Mouse (Mus musculus) small intestine, adult 2 months (tissue): ENCODE measurements around the gene Doxl2. TPM values are rescaled to one million over a fixed set of nuclear protein-coding genes. Genes with fewer than 3 reads are reported as not detected.

ENCODE experiments used
- H3K27ac ChIP-seq: fragments of 200-500 bp; 2 replicates; pipeline ENCODE4 v1.5.1; 2012; ENCODE audit warnings: low read depth, low read length, control low read depth, inconsistent platforms; ENCODE audit not compliant: insufficient read depth
- H3K27me3 ChIP-seq: fragments of 200-500 bp; 2 replicates; pipeline ENCODE4 v1.6.1; 2012; ENCODE audit warnings: mild to moderate bottlenecking, moderate library complexity, low read length, inconsistent platforms; ENCODE audit not compliant: control insufficient read depth, insufficient read depth
- H3K36me3 ChIP-seq: fragments of 200-500 bp; 2 replicates; pipeline ENCODE4 v1.6.1; 2012; ENCODE audit warnings: mild to moderate bottlenecking, low read length, control low read depth, inconsistent platforms; ENCODE audit not compliant: control insufficient read depth, insufficient read depth
- H3K4me1 ChIP-seq: fragments of 200-500 bp; 2 replicates; pipeline ENCODE4 v1.6.1; 2012; ENCODE audit warnings: low read length, inconsistent platforms, mixed read lengths; ENCODE audit not compliant: control insufficient read depth, insufficient read depth, insufficient read length
- H3K4me3 ChIP-seq: fragments of 200-500 bp; 2 replicates; pipeline ENCODE4 v1.5.1; 2012; ENCODE audit warnings: low read depth, mild to moderate bottlenecking, control low read depth, inconsistent platforms, low read length, moderate library complexity
- CTCF ChIP-seq: fragments of 200-500 bp; IDR thresholded peaks from 2 replicates; pipeline ENCODE4 v1.5.1; 2012; ENCODE audit warnings: low read depth, mild to moderate bottlenecking, control low read depth, inconsistent platforms, low read length, moderate library complexity, mixed read lengths; ENCODE audit not compliant: insufficient replicate concordance, insufficient read length; ENCODE audit errors: extremely low read depth
- POLR2A ChIP-seq: fragments of 200-500 bp; IDR thresholded peaks from 2 replicates; pipeline ENCODE4 v1.6.1; 2012; ENCODE audit warnings: low read depth, mild to moderate bottlenecking, control low read depth, inconsistent platforms, low read length, moderate library complexity
- WGBS: fragments of 180-500 bp; shearing (Covaris S2); methylation state at CpG from one replicate; pipeline ENCODE4 v1.1.7; 2018; 5-methylcytosine and 5-hydroxymethylcytosine counted together
- polyA plus RNA-seq: library from polyadenylated mRNA; depleted of rRNA; stranded (reverse); fragments of >200 nt; gene quantifications from 2 replicates; pipeline ENCODE4 v1.2.3, GENCODE M21; 2012; rRNA removed

Doxl2 gene
- polyA plus RNA-seq, result not detected in 2 replicates

- Histone ChIP-seq H3K36me3 (no peaks in the 10 kb centered on the region), H3K27me3 (no peaks in the 10 kb centered on the region), H3K27ac (no peak within 1 kb of the TSS), H3K4me3 (no peak within 1 kb of the TSS), H3K4me1 (no peaks in the 10 kb centered on the region)
- 75% methylated on average over 2 of the region's 2 CpGs for WGBS
- TF ChIP-seq CTCF, result no peak
- no peak for TF ChIP-seq POLR2A
Observed at GRCm38 (mm10) chr6:48974663-48975062, at the start of gene Doxl2. Doxl2 (plus strand) TSS chr6:48974963.

- no peaks in the 10 kb centered on the region for H3K27me3 ChIP-seq
Observed at GRCm38 (mm10) chr6:48929595-48929994, 45.2 kb upstream of the Doxl2 start, which contains the start of gene 1600015I10Rik. 1600015I10Rik (plus strand) TSS chr6:48929895.

GRCm38 (mm10) chr6:48949596-48949995, 25.2 kb upstream of the Doxl2 start:
- Histone ChIP-seq H3K36me3 (no peaks in the 10 kb centered on the region), H3K27me3 (no peaks in the 10 kb centered on the region), H3K4me1 (no peaks in the 10 kb centered on the region), H3K27ac (no peak overlapping the region), H3K4me3 (no peak overlapping the region)
- TF ChIP-seq CTCF (no peak), POLR2A (no peak)
- 67% methylated on average over 2 of the region's 2 CpGs for WGBS

More at GRCm38 (mm10) chr6:48929595-48929994, 45.2 kb upstream of the Doxl2 start, which contains the start of gene 1600015I10Rik:
- no peaks in the 10 kb centered on the region for H3K4me1 ChIP-seq
- no peaks in the 10 kb centered on the region for H3K36me3 ChIP-seq
- TF ChIP-seq CTCF (no peak), POLR2A (no peak)
- 90% methylated on average over 5 of the region's 5 CpGs for WGBS
- H3K27ac ChIP-seq, result no peak within 1 kb of the TSS
- no peak within 1 kb of the TSS for H3K4me3 ChIP-seq

- 90% methylated on average over 5 of the region's 5 CpGs for WGBS
- Histone ChIP-seq H3K27ac (no peak overlapping the region), H3K27me3 (no peaks in the 10 kb centered on the region), H3K4me1 (no peaks in the 10 kb centered on the region), H3K36me3 (no peaks in the 10 kb centered on the region), H3K4me3 (no peak overlapping the region)
- TF ChIP-seq CTCF (no peak), POLR2A (no peak)
Observed at GRCm38 (mm10) chr6:48950676-48951075, 24.1 kb upstream of the Doxl2 start.

- no peaks in the 10 kb centered on the region for H3K36me3 ChIP-seq
- no peak for TF ChIP-seq POLR2A
- TF ChIP-seq CTCF, result no peak
- no peak overlapping the region for H3K4me3 ChIP-seq
- no peaks in the 10 kb centered on the region for H3K4me1 ChIP-seq
- 85% methylated on average over 6 of the region's 6 CpGs for whole genome bisulfite sequencing
- H3K27ac ChIP-seq, result no peak overlapping the region
- H3K27me3 ChIP-seq, result no peaks in the 10 kb centered on the region
Observed at GRCm38 (mm10) chr6:48951630-48952029, 23.1 kb upstream of the Doxl2 start.

- Histone ChIP-seq H3K27ac (no peak overlapping the region), H3K36me3 (no peaks in the 10 kb centered on the region), H3K4me1 (no peaks in the 10 kb centered on the region), H3K4me3 (no peak overlapping the region), H3K27me3 (no peaks in the 10 kb centered on the region)
- WGBS, result 69% methylated on average over 5 of the region's 5 CpGs
- no peak for TF ChIP-seq CTCF
- no peak for TF ChIP-seq POLR2A
Observed at GRCm38 (mm10) chr6:48953220-48953619, 21.5 kb upstream of the Doxl2 start.

- H3K4me1 ChIP-seq, result no peaks in the 10 kb centered on the region
- TF ChIP-seq POLR2A (no peak), CTCF (no peak)
- no peaks in the 10 kb centered on the region for H3K27me3 ChIP-seq
- H3K27ac ChIP-seq, result no peak overlapping the region
- no peak overlapping the region for H3K4me3 ChIP-seq
- no peaks in the 10 kb centered on the region for H3K36me3 ChIP-seq
- 93% methylated on average over 5 of the region's 5 CpGs for WGBS
Observed at GRCm38 (mm10) chr6:48954211-48954610, 20.6 kb upstream of the Doxl2 start.

- Histone ChIP-seq H3K27ac (no peak overlapping the region), H3K27me3 (no peaks in the 10 kb centered on the region), H3K4me1 (no peaks in the 10 kb centered on the region), H3K36me3 (no peaks in the 10 kb centered on the region), H3K4me3 (no peak overlapping the region)
- TF ChIP-seq CTCF (peak; percentile 55; the same call in 1 of the 2 replicates), POLR2A (no peak)
- 23% methylated on average over 1 of the region's 1 CpGs for WGBS
Observed at GRCm38 (mm10) chr6:48954946-48955345, 19.8 kb upstream of the Doxl2 start.
